Mouse (Mus musculus): ENCODE measurements at regions not wholly inside any gene's neighbourhood (a gene's known extent, or its start where the extent isn't known, plus 50 kb on each side); places are given as distances from the start of the nearest gene placed in this dataset.
"Not testable (repeated sequence)": the region's sequence is repeated elsewhere in the genome, so short reads cannot be mapped to it uniquely, and the experiment has no call there.

GRCm38 (mm10) chr12:15654585-15654984 is 162.1 kb downstream of the Trib2 start:
- no peak for DNase-seq (ENCODE audit: low read depth, low spot score)

GRCm38 (mm10) chr12:15653357-15653763 is 163.4 kb downstream of the Trib2 start:
- DNase-seq (ENCODE audit: low read depth, low spot score), result no peak

GRCm38 (mm10) chr12:15651293-15651692 is 165.4 kb downstream of the Trib2 start:
- DNase-seq (ENCODE audit: low read depth, low spot score), result no peak

- DNase-seq (ENCODE audit: low read depth, low spot score), result no peak
Measured at GRCm38 (mm10) chr12:15649906-15650305, 166.8 kb downstream of the Trib2 start.

- DNase-seq (ENCODE audit: low read depth, low spot score), result no peak
Measured at GRCm38 (mm10) chr12:15649226-15649625, 167.5 kb downstream of the Trib2 start.

GRCm38 (mm10) chr12:15644074-15644672 is 172.5 kb downstream of the Trib2 start:
- no peak for DNase-seq (ENCODE audit: low read depth, low spot score)

GRCm38 (mm10) chr12:15643669-15644068 is 173.1 kb downstream of the Trib2 start:
- DNase-seq (ENCODE audit: low read depth, low spot score), result no peak

- no peak for DNase-seq (ENCODE audit: low read depth, low spot score)
Measured at GRCm38 (mm10) chr12:15640320-15640719, 176.4 kb downstream of the Trib2 start.

- DNase-seq (ENCODE audit: low read depth, low spot score), result no peak
Measured at GRCm38 (mm10) chr12:15629971-15630370, 186.8 kb downstream of the Trib2 start.

GRCm38 (mm10) chr12:15619521-15619920 is 197.2 kb downstream of the Trib2 start:
- no peak for DNase-seq (ENCODE audit: low read depth, low spot score)

GRCm38 (mm10) chr12:15617312-15617711 is 199.4 kb downstream of the Trib2 start:
- DNase-seq (ENCODE audit: low read depth, low spot score), result no peak

GRCm38 (mm10) chr12:15611847-15612580 is 204.7 kb downstream of the Trib2 start:
- no peak for DNase-seq (ENCODE audit: low read depth, low spot score)

GRCm38 (mm10) chr12:15607091-15607490 is 209.6 kb downstream of the Trib2 start:
- DNase-seq (ENCODE audit: low read depth, low spot score), result no peak

GRCm38 (mm10) chr12:15606095-15606494 is 210.6 kb downstream of the Trib2 start:
- DNase-seq (ENCODE audit: low read depth, low spot score), result no peak

- no peak for DNase-seq (ENCODE audit: low read depth, low spot score)
Measured at GRCm38 (mm10) chr12:15604630-15605029, 212.1 kb downstream of the Trib2 start.

GRCm38 (mm10) chr12:15603885-15604284 is 212.8 kb downstream of the Trib2 start:
- no peak for DNase-seq (ENCODE audit: low read depth, low spot score)

- DNase-seq (ENCODE audit: low read depth, low spot score), result no peak
Measured at GRCm38 (mm10) chr12:15603319-15603718, 213.4 kb downstream of the Trib2 start.

GRCm38 (mm10) chr12:15594704-15595103 is 222.0 kb downstream of the Trib2 start:
- DNase-seq (ENCODE audit: low read depth, low spot score), result no peak

GRCm38 (mm10) chr12:15587864-15588263 is 228.9 kb downstream of the Trib2 start:
- DNase-seq (ENCODE audit: low read depth, low spot score), result not testable (repeated sequence)

GRCm38 (mm10) chr12:15586706-15587442 is 229.8 kb downstream of the Trib2 start:
- DNase-seq (ENCODE audit: low read depth, low spot score), result no peak

- no peak for DNase-seq (ENCODE audit: low read depth, low spot score)
Measured at GRCm38 (mm10) chr12:15585845-15586244, 230.9 kb downstream of the Trib2 start.

- no peak for DNase-seq (ENCODE audit: low read depth, low spot score)
Measured at GRCm38 (mm10) chr12:15584721-15585120, 232.0 kb downstream of the Trib2 start.

- no peak for DNase-seq (ENCODE audit: low read depth, low spot score)
Measured at GRCm38 (mm10) chr12:15566785-15567109, 250.0 kb downstream of the Trib2 start.
